Mouse (Mus musculus) layer of hippocampus, adult 2 months (tissue): ENCODE measurements around the gene Mafk. TPM values are rescaled to one million over a fixed set of nuclear protein-coding genes. Genes with fewer than 3 reads are reported as not detected.
"Not testable (repeated sequence)": the region's sequence is repeated elsewhere in the genome, so short reads cannot be mapped to it uniquely, and the experiment has no call there.

ENCODE experiments used
- DNase-seq, 2 experiments: peaks; one replicate each; pipeline ENCODE4 v3.0.0; 2022; ENCODE audit warnings: low spot score in 2 of 2
- H3K27ac ChIP-seq: fragments of 200-600 bp; 2 replicates; pipeline ENCODE4 v1.8.1; 2022
- H3K4me3 ChIP-seq: fragments of 200-600 bp; 2 replicates; pipeline ENCODE4 v1.8.1; 2022; ENCODE audit warnings: mild to moderate bottlenecking
- CTCF ChIP-seq: fragments of 200-600 bp; conservative IDR thresholded peaks from 2 replicates; pipeline ENCODE4 v1.8.1; 2022; ENCODE audit warnings: antibody characterized with exemption, mild to moderate bottlenecking, moderate library complexity
- long read RNA-seq, 2 experiments: library from polyadenylated mRNA; stranded (forward); transcript quantifications; one replicate each; pipeline ENCODE4 v2.0.0; 2021; ENCODE audit warnings: borderline mapping rate in 2 of 2
- total RNA-seq, 2 experiments: library from RNA; stranded (reverse); gene quantifications; 2 replicates each; pipeline ENCODE4 v1.2.3; 2021

Mafk gene
- 1 to 10 TPM; 9.2 to 9.9 TPM for total RNA-seq
- long read RNA-seq, experiment 1, partial matches to known transcripts: 0 of 11 reads
- long read RNA-seq, experiment 1, other reads (novel, unspliced or antisense): 8 of 11 reads
- long read RNA-seq, experiment 2, partial matches to known transcripts: 0 of 10 reads
- long read RNA-seq, experiment 2, other reads (novel, unspliced or antisense): 7 of 10 reads

GRCm38 (mm10) chr5:139791227-139792158, at the start of gene Mafk:
Mafk (plus strand) TSS chr5:139791513.
- peak; percentile 94 to 97 for DNase-seq
- TF ChIP-seq CTCF: no peak
- peak within 1 kb of the TSS; percentile 86 for H3K27ac ChIP-seq
- peak within 1 kb of the TSS; percentile 90 for H3K4me3 ChIP-seq

DNA sequence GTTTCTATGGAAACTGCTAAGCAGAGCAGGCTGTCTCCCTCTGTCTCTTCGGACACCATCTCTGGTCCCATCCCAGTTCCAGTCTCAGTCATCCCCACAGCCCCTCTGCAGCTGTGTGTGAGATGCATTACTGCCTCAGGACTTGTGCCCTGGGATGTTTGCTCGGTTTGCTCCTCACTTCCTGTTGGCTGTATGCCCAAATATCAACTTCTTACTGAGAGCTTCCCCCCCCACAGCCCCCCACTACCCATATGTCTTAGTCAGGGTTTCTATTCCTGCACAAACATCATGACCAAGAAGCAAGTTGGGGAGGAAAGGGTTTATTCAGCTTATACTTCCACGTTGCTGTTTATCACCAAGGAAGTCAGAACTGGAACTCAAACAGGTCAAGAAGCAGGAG, 48.7 kb upstream of the Mafk start:
- H3K4me3 ChIP-seq, H3K27ac ChIP-seq, DNase-seq: not testable (repeated sequence)

DNA sequence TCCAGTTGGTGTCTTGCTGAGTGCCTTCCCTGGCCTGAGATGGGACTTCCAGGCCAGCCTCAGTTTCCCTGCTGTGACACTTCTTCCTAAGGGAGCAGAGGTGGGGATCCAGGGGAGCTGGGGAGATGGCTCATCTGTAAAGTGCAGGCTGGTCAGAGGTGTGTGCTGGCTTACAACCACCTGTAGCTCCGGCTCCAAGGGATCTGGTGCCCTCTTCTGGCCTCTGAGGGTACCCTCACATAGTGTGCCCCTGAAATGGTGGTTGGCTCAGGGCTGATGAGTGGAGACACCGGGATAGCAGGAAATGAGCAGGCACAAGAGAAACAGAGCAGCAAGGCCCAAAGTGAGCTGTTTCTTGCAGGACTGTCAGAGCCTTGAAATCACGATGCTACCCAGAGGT, 45.5 kb upstream of the Mafk start:
- peak; percentile 80 for TF ChIP-seq CTCF
- Histone ChIP-seq H3K4me3 (no peak overlapping the region), H3K27ac (no peak overlapping the region)
- peak in 1 of 2 experiments; percentile 54 for DNase-seq

DNA sequence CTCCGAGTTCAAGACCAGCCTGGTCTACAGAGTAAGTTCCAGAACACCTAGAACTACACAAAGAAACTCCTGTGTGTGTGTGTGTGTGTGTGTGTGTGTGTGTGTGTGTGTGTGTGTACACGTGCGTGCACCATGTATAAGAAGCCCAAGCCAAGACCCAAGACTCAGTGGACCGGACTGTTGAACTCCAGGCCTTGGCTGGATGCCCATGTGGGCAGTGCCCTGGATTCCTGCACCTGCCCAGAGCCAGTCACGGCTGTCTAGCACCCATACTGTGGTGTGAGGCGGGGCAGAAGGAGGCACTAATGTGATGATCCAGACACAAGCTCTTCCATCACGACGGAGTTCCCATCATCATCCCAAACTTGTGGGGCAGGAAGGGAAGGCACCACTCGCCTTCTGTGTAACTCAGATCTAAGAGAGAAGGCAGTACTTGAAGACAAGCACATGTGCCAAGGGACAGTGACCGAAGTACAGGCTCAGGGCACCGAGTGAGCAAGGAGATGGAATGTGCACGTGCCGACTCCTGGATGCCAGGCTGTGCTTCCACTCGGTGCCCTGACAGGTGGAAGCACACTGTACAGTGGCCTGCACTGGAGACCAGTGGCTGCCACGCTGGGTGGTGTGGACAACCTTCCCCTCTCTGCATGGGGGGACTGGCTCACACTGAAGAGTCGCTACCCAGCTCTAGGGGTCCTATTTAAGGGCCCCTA, 41.7 kb upstream of the Mafk start:
- no peak overlapping the region for H3K27ac ChIP-seq
- DNase-seq: no peak
- no peak for TF ChIP-seq CTCF
- H3K4me3 ChIP-seq: no peak overlapping the region

- peak; percentile 39 to 78 for DNase-seq
- Histone ChIP-seq H3K27ac (no peak overlapping the region), H3K4me3 (no peak overlapping the region)
- TF ChIP-seq CTCF: peak; percentile 98
These were observed 40.8 kb upstream of the Mafk start for GRCm38 (mm10) chr5:139750535-139750934.

- Histone ChIP-seq H3K4me3 (no peak overlapping the region), H3K27ac (no peak overlapping the region)
- DNase-seq: peak; percentile 52 to 67
- TF ChIP-seq CTCF: peak; percentile 91
These were observed 36.6 kb upstream of the Mafk start for GRCm38 (mm10) chr5:139754753-139755152.

DNA sequence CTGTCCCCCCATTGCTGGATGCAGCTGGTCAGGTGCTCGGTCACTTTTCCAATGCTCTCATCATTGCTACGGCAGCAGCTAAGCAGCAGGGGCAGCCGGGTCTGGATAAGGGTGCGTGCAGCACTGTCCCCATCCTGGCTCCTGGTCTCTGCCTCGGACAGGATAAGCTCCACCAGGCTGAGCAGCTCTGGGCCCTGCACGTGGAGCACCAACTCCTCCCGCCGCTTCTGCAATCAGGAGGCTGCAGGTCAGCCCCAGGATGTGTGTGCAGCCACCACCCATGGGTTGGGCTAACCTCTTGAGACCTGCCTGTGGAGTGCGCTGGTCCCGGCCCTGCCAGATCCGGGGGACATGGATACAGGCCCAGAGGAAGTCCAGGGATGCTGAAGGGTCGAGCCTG, 35.2 kb upstream of the Mafk start:
- Histone ChIP-seq H3K4me3 (no peak overlapping the region), H3K27ac (no peak overlapping the region)
- DNase-seq: no peak
- TF ChIP-seq CTCF: no peak

DNA sequence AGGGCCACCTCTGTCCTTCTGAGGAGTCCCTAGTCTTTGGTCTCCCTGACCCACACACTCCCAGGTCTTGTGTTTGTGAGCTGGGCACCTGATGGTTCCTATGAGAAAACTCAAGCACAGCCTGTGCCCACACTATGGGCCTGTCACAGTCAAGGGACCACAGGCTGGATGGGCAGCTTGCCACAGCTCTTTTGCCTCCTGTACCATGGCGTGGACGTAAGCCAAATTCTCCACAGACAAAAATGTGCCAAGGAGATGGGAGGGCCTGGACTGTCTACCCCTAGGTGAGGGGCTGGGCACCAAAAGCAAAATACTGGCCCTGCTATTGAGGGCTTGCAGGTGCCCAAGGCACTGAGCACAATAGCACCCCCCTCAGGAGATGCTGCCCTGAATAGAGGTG, 34.7 kb upstream of the Mafk start:
- DNase-seq: no peak
- H3K27ac ChIP-seq: no peak overlapping the region
- no peak overlapping the region for H3K4me3 ChIP-seq
- no peak for TF ChIP-seq CTCF

DNA sequence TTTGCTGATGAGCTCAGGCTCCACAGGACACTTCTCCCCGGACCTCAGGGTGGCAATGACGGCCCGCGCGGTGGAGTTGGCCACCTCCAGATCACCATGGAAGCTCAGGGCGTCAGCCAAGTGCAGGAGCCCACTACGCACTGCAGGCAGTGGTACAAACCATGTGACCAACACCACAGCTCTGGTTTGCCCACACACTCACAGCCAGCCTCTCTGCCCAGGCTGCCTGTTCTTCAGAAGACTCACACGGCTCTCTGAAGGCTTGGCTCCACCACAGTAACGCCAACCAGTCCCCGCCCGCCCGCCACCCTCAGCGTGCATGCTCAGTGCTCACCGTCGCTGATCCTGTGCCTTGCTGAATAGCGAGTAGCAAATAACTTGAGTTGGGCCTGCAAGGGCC, 33.2 kb upstream of the Mafk start:
- no peak for TF ChIP-seq CTCF
- peak; percentile 55 to 58 for DNase-seq
- Histone ChIP-seq H3K27ac (peak overlapping the region; percentile 64; the same call in 1 of the 2 replicates), H3K4me3 (no peak overlapping the region)

GRCm38 (mm10) chr5:139764296-139764695, 27.0 kb upstream of the Mafk start:
- peak; percentile 74 for TF ChIP-seq CTCF
- H3K4me3 ChIP-seq: no peak overlapping the region
- no peak for DNase-seq
- no peak overlapping the region for H3K27ac ChIP-seq

GRCm38 (mm10) chr5:139768216-139768615, 23.1 kb upstream of the Mafk start:
- H3K27ac ChIP-seq: no peak overlapping the region
- no peak for DNase-seq
- H3K4me3 ChIP-seq: no peak overlapping the region
- TF ChIP-seq CTCF: no peak

- DNase-seq: peak; percentile 95 to 98
- H3K4me3 ChIP-seq: peak within 1 kb of the TSS; percentile 90
- TF ChIP-seq CTCF: peak; percentile 97
- H3K27ac ChIP-seq: peak within 1 kb of the TSS; percentile 87
These were observed 15.9 kb upstream of the Mafk start, which contains the start of gene Ints1 for GRCm38 (mm10) chr5:139775216-139775926. Ints1 (minus strand) TSS chr5:139775674.

DNA sequence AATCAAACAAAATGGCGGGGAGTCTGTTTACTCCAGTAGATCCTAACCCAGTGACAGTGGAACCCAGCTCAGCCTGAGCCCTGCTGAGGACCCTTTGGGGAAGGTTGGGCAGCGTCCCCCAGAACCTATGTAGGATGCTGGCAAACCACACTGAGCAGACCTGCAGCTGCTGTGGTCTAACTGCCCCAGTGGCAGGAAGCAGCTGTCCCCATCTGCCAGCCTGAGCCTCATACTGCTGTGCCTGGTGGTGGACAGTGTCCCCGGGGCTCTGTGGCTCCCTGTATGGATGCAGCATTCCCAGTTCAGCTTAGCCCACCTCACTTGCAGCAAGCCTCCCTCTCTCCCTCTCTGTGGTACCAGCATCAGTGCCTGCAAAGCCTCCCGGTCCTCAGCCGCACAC, 14.3 kb upstream of the Mafk start:
- Histone ChIP-seq H3K27ac (no peak overlapping the region), H3K4me3 (no peak overlapping the region)
- no peak for TF ChIP-seq CTCF
- DNase-seq: no peak
